Comparison of ENCODE assay signal across 18 mouse cellular contexts in the genomic region with DNA sequence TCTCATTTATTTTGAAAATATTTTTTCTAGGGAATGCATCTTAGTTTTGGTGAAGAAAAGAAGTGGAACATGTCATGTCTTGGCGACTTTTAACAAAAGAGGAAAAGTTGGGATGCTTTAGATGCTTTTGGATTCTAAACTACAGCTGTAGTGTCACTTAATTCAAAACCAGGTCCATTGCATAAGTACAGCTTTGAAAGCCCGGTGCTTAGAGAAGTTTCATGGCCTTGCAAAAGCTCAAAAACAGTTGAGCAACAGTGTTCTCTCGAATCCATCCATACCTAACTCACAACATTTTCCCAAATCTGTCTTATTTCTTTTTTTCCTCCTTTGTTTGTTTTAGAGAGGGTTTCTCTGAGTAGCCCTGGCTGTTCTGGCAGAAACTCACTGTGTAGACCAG. TPM values are rescaled to one million over a fixed set of nuclear protein-coding genes. Genes with fewer than 3 reads are reported as not detected.
"Had no signal": no experiment of that assay in that cellular context is flagged by ENCODE, and none has a peak within 500 bp of the region (broad histone marks: within the 10 kb centered on the region; RNA-seq: fewer than 3 reads in every experiment).

No protein-coding gene starts in this region.

- H3K4me2 ChIP-seq: limb, embryonic 12.5 days; limb, embryonic 15.5 days; lung, embryonic 14.5 days had no signal

- DNase-seq: kidney, adult 18-20 months; kidney, adult 9 months; kidney, postnatal 14 days; kidney, postnatal 4 days; left cerebral cortex, postnatal 4 days; lung, embryonic 14.5 days; lung, postnatal 10 days; lung, postnatal 4 days; midbrain, embryonic 14.5 days; thymus, adult 18-20 months; thymus, postnatal 36 days had no signal

- ATAC-seq: intestine, embryonic 16.5 days had no signal

- H3K27me3 ChIP-seq: limb, embryonic 12.5 days; limb, embryonic 15.5 days had no signal

- H3K9me3 ChIP-seq: limb, embryonic 15.5 days had no signal

- H3K27ac ChIP-seq: limb, embryonic 12.5 days; limb, embryonic 15.5 days; liver, embryonic 14.5 days had no signal

- H3K9ac ChIP-seq: limb, embryonic 12.5 days; limb, embryonic 15.5 days; liver, embryonic 14.5 days; lung, embryonic 14.5 days had no signal

- H3K4me3 ChIP-seq: limb, embryonic 12.5 days; limb, embryonic 15.5 days had no signal

- H3K4me1 ChIP-seq: limb, embryonic 12.5 days; limb, embryonic 15.5 days had no signal

- H3K36me3 ChIP-seq: limb, embryonic 12.5 days; limb, embryonic 15.5 days had no signal

RNA-seq across cellular contexts. Expression of gene Clec2d, which starts 19.3 kb away (rescaled TPM):
- polyA plus RNA-seq: midbrain, postnatal 0 days; neural tube, embryonic 11.5 days; neural tube, embryonic 14.5 days had no signal
